Mouse (Mus musculus) adrenal gland, adult 18-20 months (tissue): ENCODE measurements around the gene Vav2. TPM values are rescaled to one million over a fixed set of nuclear protein-coding genes. Genes with fewer than 3 reads are reported as not detected.

ENCODE experiments used
- DNase-seq, 2 experiments: peaks; one replicate each; pipeline ENCODE4 v3.0.0; 2021 to 2022; ENCODE audit warnings: low spot score in 2 of 2
- long read RNA-seq, 2 experiments: library from polyadenylated mRNA; stranded (forward); transcript quantifications; one replicate each; pipeline ENCODE4 v2.0.0; 2021
- total RNA-seq, 2 experiments: library from RNA; stranded (reverse); gene quantifications; 1 replicate in 1 of 2; 2 replicates in 1 of 2; pipeline ENCODE4 v1.2.3; 2021

Gene Vav2
- 10 to 100 TPM; 24.5 to 25.2 TPM for total RNA-seq
- long read RNA-seq, experiment 1, partial matches to known transcripts = 5 of 27 reads
- long read RNA-seq, experiment 1, other reads (novel, unspliced or antisense) = 22 of 27 reads
- long read RNA-seq, experiment 2, partial matches to known transcripts = 7 of 66 reads
- long read RNA-seq, experiment 2, other reads (novel, unspliced or antisense) = 59 of 66 reads

DNA sequence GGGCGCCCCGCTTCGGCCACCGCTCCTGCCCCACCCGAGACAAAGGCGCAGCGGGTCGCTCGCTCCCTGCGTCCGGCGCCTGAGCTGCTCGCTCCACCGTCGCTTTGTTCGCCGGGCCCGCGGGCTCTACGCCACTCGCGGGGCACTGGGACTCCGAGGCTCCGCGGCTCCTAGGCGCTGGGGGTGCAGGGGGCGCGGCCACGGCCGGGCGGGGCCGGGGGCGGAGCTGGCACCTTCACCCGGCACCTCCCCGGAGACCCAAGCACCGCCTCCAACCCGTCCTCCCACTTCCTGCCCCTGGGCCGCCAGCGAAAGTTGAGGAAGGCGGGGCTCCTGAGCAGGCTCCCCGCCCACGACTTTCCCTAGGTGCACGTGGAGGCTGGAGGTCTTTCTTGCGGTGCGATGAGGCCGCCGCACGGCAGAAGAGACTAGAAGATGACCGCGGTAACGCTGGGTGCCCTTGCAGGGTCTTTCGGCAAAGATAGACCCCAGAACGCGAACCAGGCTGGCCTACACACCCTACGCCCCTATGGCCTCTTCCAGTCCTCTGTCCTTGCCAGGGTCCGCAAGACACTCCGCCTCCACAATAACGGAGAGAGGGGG lies at the start of gene Vav2:
Vav2 (minus strand) TSS at position 179 of the 603 bp plus-strand sequence.
- peak; percentile 89 to 90 for DNase-seq

GRCm38 (mm10) chr2:27475495-27476302 lies 48.9 kb upstream of the Vav2 start:
- peak; percentile 83 to 91 for DNase-seq

DNA sequence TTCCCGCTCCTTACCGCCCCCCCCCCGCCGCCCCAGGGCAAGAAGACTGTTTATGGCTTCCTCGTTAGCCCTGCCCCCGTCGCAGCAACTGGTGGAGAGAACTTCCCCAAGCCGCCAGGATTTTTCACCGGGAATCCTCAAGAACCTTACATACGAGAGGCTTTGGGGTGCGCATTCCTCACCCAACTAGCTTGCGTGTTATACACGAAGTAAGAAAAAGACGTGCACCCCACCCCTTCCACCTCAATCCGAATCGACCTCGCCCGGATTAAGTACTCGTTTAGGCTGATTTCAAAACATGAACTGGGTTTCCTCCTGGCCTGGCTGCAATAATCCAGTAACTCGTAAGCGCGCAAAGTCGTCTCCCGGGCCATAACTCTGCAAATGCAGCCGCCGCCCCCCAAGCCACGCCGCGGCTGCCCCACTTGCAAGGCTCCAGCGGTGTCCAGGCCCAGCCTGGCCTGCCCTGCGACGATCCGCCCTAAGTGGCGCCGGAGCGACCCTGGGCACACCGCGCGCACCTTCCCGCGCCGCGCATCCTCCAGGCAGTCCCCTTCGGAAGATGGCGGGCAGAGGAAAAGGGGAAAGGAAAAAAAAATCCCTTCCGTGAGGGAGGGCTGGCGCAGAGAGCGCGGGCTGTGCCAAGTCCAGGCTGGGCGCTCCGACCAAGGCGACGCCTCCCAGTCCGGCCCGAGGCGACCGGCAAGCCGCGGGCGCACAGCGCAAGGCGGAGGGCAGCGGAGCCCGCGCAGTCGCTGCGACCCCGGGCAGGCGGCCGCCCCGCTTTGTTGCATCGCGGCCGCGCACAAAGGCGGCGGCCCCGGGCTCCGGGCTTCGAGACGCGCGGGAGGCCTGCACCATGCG lies 48.0 kb upstream of the Vav2 start:
- DNase-seq = peak in 1 of 2 experiments; percentile 45

DNA sequence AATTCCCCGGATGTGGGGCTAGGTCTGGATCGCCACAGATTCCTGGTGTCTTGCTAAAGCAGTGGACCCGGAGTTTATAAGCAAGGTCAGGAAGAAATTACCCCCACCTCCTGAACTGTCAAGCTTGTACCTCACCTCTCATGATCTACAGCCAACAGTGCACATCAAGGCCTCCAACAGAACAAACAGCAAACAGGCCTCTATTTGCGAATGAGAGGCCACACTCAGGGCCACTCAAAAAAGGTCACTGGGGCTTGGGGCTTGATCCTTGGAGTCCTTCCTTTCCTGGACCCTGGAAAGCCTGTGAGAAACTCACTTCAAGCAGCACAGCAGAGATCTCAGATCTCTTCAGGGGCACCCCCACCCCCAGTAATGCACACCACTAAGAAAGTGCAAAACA lies 47.1 kb upstream of the Vav2 start:
- DNase-seq = peak in 1 of 2 experiments; percentile 21

DNA sequence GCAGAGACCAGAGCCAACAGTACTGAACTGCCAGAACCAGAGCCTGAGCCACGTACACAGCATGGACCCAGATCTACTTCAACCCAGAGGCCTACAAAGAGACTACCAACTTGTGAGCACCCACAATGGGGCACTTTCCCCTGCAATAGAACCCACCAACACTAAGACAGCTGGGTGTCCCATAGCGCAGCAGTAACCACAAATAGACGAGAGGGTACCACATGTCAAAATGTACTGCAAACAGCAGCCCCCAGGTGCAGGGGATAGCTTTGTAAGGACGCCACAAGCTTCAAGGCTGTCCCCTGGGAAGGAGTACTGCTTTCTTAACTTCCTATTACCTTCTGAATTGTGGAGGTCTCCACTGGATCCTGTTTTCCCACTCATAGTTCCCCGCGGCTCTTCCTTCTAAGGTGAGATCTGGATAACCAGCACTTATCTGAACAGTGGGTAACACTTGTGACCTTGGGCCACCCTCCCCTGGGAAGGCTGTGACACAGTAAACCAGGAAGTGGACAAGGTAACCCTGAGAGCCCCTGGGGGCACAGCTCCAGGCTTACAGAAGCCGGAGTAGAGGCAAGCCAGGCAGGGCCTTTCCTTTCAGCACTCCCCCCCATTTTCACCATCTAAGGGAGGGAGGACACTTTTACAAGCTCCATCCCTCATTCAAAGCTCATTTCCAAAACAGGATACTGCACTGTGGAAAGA lies 46.4 kb upstream of the Vav2 start:
- peak in 1 of 2 experiments; percentile 10 for DNase-seq

DNA sequence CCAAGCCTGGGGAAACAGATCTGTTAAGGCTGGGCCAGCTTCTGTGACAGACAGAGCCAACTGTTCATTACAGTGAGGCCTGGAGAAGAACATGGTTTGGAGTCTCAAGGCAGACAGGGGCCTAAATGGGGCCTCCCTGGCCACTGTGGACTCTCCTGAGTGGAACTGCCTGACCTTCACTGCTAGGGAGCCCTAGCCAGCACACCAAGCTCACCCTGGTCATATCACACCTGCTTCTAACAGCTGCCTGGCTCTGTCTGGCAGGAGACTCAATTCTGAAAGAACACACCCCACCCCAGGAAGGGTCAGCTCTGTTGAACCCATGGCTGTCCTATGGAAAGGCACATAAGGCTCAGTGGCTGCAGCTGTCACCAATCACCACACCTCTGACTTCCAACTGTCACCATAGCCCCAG lies 44.3 kb upstream of the Vav2 start:
- peak in 1 of 2 experiments; percentile 4 for DNase-seq

DNA sequence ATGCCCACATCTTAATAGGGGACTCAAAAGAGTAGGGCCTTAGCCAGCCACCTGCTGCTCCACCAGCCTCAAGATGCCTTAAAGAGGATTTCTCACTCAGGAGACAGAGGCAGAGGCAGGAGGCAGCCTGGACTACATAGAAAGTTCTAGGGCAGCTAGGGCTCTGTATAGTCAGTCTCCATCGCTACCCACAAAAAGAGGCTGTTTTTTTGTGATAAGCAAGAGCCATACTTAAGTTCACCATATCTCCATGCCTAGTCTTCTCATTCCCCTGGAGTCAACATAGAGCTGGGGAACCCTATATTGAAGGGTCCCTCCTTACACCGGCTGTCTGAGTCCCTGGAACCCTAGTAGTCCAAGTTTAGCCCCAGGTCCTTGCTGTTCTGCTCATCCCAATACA lies 43.7 kb upstream of the Vav2 start:
- DNase-seq = no peak

DNA sequence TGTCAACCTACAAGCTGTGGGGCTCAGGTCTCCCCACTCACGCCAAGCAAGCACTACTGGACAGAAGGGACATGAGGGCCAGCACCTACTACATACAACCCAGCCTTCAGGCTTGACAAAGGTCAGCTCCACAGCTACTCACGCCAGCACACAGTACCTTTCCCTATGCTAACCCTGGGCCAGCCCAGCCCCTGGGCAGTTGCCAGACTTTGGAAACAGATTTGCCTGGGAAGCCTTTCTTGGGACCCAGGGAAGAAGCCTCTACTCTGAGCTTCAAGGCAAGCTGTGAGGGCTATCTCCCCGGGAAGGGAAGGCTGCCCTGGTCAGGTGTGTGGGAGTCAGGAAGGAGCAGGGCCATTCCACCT lies 43.1 kb upstream of the Vav2 start:
- peak in 1 of 2 experiments; percentile 26 for DNase-seq

GRCm38 (mm10) chr2:27469292-27469990 lies 42.6 kb upstream of the Vav2 start:
- peak; percentile 2 to 17 for DNase-seq

DNA sequence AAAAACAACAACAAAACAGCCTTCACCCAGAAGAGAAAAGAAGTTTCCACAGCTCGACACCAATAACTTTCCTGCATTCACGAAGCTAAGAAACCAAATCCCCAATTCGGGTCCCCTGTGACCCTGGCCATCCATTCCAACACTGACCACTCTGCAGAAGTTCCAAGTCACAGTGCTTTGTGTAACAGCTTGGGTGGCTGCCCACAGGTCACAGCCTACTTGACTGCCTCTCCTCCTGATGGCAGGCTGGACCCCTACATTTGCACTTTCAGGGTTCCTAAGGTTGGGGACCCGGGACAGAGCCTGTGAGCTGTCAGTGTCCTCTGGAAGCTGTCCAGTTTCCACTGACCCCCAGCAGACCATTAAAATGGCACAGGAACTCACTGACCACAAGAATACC lies 36.1 kb upstream of the Vav2 start:
- no peak for DNase-seq

DNA sequence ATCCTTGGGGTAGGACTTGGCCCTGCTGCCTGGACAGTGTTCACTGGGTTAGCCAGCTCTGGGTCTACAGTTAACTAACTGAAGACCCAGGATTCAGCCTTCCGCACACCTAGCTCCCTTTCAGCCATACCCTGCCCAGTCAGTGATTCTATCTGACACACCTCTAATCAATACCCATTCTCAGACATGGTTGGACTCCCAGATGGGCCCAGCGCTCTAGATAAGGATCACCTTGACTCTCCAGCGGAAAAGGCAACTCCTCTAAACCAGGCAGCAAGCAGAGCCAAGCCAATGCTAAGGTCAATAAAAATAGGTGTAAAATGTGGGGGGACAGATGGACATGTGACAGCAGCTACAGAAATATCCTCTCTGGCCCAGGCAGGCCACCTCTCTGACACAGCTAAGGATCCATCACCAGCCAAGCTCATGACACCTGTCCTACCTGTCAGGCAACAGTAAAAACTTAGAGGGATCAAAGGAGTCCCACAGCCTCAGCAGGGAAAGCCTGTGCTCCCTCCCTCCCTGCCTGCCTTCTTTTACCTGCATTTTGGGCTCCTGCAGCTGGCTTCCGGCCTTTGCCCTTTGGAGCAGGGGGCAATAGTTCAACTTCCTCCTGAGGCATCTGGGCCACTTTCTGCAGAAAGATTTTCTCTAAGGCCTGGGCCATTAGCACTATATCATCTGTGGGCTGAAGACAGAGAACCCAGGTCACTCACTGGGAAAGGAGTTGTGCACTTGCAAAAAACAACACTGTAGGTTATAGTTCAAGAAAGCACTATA lies 35.2 kb upstream of the Vav2 start:
- DNase-seq = no peak

DNA sequence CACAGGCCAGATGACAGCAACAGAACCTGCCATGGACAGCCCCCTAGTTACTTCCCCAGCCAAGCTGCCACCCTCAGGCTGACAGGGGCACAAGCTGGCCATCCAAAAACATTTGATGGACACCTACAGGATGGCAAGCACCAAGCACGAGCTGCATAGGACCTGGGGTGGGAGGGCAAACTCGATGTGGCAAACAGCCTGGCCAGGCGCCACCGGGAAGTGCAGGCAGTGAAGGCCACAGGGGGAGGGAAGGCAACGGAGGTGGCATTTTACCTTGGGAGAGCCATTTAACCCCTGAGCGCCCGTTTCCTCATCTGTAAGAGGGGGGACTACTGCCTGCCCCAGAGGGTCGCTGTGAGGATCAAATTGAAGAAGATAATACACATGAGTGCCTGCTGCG lies 33.8 kb upstream of the Vav2 start:
- peak in 1 of 2 experiments; percentile 57 for DNase-seq

GRCm38 (mm10) chr2:27460163-27460562 lies 33.3 kb upstream of the Vav2 start:
- no peak for DNase-seq

DNA sequence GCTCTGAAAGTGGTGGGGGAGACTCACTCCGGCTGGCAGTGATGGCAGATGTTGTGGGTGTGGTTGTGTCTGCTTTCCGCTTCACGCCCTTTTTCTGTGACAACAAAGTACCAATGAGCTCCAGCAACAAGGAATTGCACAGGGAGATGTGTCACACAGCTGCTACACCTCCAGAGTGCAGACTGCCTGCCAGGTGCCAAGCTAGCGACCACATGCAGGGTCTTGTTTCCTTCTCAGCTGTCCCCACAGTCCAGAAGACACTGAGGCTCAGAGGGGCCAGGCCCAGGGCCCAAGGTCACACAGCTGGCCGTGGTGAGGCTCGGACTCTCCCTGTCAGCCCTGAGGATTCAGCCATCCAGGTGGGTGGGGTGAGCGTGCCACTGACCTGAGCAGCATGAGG lies 32.9 kb upstream of the Vav2 start:
- DNase-seq = no peak

- DNase-seq = peak in 1 of 2 experiments; percentile 61
Measured at GRCm38 (mm10) chr2:27450226-27450625, 23.4 kb upstream of the Vav2 start.

DNA sequence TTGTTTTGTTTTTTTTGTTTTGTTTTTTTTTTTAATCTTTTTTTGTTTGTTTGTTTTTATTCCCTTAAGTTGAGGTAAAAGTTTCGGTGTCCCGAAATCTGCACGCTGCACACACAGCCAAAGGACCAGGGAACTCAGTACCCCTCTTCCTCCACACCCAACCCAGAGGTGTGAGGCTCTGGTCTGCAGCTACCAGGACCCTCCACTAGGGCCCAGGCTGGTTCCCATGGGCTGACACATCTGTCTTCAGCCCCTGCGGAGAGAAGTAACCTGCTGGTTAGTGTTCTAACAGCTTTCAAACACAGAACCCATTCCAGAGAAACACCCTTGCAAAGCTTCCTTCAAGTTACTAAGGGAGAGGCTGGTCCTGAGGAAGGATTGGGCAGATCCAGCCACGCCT lies 20.9 kb upstream of the Vav2 start:
- DNase-seq = no peak

- DNase-seq = peak; percentile 38 to 56
Measured at GRCm38 (mm10) chr2:27446812-27447211, 20.0 kb upstream of the Vav2 start.

DNA sequence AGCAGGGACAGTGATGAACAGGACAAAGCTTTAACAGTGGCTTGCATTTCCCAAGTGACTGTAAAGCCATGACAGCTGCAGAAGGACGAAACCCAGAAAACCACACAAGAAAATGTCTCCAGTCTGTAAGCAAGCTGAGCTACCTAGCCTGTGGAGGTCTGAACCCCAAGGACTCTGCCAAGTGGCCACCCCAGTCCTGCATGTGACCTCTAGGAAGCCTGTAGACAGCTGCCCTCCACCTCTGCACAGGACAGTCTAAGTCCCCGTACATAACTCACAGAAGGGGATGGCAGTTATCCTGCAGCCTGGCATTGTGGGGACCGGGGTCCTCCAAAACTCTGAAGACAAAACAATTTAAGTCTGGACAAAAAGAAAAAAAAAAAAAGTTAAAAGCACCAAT lies 19.1 kb upstream of the Vav2 start:
- no peak for DNase-seq

DNA sequence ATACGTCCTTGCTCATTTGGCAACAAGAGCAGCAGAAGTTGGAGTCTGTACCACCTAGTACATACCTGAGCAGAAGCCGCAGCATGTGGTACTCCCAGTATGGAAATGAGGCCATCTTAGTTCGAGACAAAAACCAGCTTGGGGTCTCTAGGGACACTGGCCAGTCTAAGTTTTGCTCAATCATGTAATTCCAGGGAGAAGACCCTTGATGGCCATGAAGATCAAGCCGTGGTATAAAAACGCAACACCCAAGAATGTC lies 16.5 kb upstream of the Vav2 start:
- no peak for DNase-seq
